Mouse (Mus musculus) urinary bladder, postnatal 14 days (tissue): ENCODE measurements around the gene Pdgfra.

Experiments used
- DNase-seq: peaks from one replicate; pipeline ENCODE4 v3.0.0; 2021; ENCODE audit warnings: low spot score

Gene Pdgfra

GRCm38 (mm10) chr5:75209966-75210365, 57.9 kb downstream of the Pdgfra start:
- DNase-seq: no peak

DNA sequence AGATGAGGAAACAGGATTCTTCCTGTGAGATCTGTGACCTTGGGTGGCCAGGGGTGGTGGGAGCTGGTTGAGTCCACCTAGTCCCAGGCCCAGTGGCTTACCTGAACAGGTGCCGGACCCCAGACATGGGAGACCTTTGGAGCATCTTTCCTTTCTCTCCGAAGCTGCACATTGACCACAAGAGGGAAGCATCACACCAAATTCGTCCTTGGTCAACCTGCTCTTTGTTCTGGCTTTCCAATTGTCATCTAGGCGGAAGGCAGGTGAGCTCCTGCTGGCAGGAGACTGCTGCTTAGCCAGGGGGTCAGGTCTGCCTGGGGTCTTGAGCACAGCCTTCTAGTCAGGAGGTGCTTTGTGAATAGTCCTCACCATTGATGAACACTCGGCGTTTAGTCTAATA, 62.4 kb downstream of the Pdgfra start:
- DNase-seq: peak; percentile 17

- DNase-seq: no peak
These were observed 62.8 kb downstream of the Pdgfra start for GRCm38 (mm10) chr5:75214929-75215328.

- DNase-seq: no peak
These were observed 63.7 kb downstream of the Pdgfra start for GRCm38 (mm10) chr5:75215678-75216256.

DNA sequence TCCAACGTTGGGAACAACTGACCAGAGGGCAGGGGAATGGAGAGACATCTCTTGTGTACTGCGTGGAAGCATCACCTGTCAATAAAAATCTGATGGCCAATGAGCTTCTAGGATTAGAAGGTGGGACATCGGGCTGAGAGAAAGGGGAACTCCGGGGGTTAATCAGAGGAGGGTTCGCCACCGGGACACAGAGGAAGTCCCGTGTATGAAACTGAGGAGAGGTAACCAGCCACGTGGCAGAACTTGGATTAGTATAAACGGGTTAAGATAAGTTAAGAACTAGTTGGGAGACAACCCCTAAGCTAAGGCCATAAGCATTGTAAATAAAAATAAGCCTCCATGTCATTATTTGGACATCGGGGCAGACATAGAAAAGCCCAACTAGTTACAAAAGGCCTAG, 69.5 kb downstream of the Pdgfra start:
- no peak for DNase-seq

DNA sequence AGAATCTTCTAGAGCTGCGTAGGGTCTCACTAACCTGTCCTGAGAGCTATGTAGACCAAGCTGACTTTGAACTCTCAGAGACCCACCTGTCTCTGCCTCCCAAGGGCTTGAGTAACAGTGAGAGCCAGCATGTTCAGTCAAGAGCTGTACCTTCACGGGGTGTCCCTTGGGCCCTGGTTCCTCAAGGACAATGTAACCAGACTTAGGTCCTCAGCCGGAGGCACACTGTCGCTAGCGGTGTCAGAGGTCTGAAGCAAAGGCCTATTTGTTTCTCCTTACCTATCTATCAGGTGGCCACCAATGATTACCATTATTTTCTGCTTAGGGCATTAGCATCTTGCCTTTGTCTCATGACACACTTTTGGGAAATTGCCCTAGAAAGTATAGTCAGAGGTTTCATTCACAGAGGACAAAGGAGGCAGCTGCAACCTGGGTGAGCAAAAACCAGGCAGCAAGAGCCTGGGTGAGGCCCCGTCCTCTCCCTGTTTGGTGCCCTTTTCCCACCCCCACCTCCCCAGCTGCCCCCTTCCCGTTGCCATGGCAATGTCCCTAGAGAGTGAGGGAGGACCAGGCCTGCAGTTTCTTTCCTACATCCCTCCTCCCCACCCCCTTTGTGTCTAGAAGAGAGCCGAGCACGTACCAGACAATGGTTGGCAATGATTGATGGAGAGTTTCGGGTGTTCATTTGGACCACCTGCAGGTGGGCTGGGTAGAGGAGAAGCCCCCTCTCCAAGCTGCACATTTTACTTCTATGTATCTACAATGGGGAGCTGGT, 70.6 kb downstream of the Pdgfra start:
- DNase-seq: no peak

GRCm38 (mm10) chr5:75238363-75238762, 86.3 kb downstream of the Pdgfra start:
- no peak for DNase-seq

DNA sequence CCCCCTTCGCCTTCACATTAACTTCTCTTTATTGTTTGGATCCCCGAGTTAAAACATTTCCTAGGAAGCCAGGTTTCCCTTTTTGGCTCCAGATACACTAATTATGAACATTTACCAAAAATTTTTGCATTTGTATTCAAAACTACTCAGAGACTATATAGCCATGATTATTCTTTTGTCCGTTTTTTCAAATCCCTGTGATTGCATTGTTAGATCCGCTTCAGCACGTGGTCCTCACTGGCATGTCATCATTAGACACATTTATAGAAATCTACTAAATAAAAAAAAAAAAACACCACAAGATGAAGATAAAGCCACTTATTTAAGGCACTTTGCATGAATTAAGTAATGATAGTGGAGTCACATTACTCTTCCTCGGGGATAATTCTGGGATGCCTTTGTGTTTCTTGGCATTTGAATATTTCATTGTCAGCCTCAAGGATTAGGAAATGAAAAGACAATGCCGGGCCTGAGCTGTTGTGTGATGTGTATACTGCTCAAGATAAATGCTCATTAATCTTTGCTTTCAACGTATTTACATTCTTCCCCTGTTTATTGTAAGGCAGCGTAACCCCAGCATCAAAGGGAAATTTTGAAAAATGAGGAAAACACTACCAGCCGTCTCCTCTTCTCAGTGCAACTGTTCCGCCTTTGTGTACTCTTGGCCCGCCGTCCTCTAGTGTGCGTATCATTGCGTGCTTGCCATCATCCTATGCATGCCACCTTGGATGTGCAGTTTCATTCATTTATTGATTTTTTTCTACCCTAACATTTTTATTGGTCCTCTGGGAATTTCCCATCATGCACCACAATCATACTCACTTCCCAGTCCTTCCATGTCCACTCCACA, 87.1 kb downstream of the Pdgfra start:
- DNase-seq: no peak

DNA sequence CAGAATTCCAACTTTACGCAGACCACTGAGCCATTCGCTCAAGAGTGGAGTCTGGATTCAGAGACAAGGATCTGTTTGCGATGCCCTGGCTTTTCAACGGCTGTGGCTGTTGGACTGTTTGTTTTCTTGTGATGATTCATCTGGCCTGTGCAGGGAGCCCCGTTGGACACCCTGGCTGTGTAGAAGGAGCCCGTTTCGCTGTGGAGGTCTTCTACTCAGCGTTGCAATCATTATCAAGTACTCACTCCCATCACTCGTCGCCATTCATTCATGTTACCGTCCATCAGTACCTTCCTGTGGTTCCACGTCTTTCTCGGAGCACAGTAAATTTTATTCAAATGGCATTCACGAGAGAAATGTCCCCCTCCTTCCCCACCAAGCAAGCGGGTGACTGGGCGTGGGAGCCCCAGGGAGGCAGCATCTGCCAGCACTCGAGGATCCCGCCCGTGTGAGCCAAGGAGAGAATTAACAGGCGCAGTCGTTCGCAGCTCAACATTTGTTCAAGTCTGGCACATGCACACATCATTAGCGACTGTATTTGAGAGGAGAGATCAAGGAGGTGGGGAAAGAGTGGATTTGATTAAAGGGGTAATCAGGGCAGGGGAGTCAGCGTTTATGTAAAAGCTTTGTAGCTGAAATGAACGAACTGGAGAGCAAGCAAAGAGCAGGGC, 95.1 kb downstream of the Pdgfra start:
- DNase-seq: no peak
